Mouse (Mus musculus): ENCODE measurements around the gene Gm16253. TPM values are rescaled to one million over a fixed set of nuclear protein-coding genes. Genes with fewer than 3 reads are reported as not detected.
A peak's percentile ranks its signal among the peaks of the same experiment; 100 is the strongest.

Gm16253 gene
- total RNA-seq, 2 experiments from 2014 or later, result not detected

GRCm38 (mm10) chr3:96557694-96558093 lies 19.1 kb upstream of the Gm16253 start, which contains the start of gene Txnip:
TSS of gene Txnip (plus strand) at chr3:96557957.
- peak; percentile 95 to 96 for DNase-seq

- DNase-seq, result no peak
These were observed 18.6 kb upstream of the Gm16253 start for GRCm38 (mm10) chr3:96558159-96558558.

- DNase-seq, result no peak
These were observed 18.1 kb upstream of the Gm16253 start for GRCm38 (mm10) chr3:96558668-96559196.

GRCm38 (mm10) chr3:96559398-96559910 lies 17.3 kb upstream of the Gm16253 start:
- DNase-seq, result no peak

GRCm38 (mm10) chr3:96559911-96560850 lies 16.6 kb upstream of the Gm16253 start:
- DNase-seq, result no peak

- no peak for DNase-seq
These were observed 15.7 kb upstream of the Gm16253 start for GRCm38 (mm10) chr3:96560881-96561668.

- no peak for DNase-seq
These were observed 14.7 kb upstream of the Gm16253 start for GRCm38 (mm10) chr3:96561946-96562681.

GRCm38 (mm10) chr3:96563267-96563666 lies 13.5 kb upstream of the Gm16253 start:
- DNase-seq, result no peak

GRCm38 (mm10) chr3:96563911-96564632 lies 12.7 kb upstream of the Gm16253 start:
- DNase-seq, result no peak

GRCm38 (mm10) chr3:96564633-96565032 lies 12.2 kb upstream of the Gm16253 start:
- DNase-seq, result no peak

GRCm38 (mm10) chr3:96565105-96565504 lies 11.7 kb upstream of the Gm16253 start:
- DNase-seq, result no peak

GRCm38 (mm10) chr3:96566661-96567450 lies 9.9 kb upstream of the Gm16253 start:
- no peak for DNase-seq

- no peak for DNase-seq
These were observed 8.2 kb upstream of the Gm16253 start for GRCm38 (mm10) chr3:96568605-96569004.

GRCm38 (mm10) chr3:96569506-96569905 lies 7.3 kb upstream of the Gm16253 start:
- no peak for DNase-seq

GRCm38 (mm10) chr3:96569966-96570605 lies 6.7 kb upstream of the Gm16253 start:
- no peak for DNase-seq

GRCm38 (mm10) chr3:96570643-96571042 lies 6.1 kb upstream of the Gm16253 start:
- no peak for DNase-seq

GRCm38 (mm10) chr3:96571336-96571735 lies 5.4 kb upstream of the Gm16253 start:
- DNase-seq, result no peak

GRCm38 (mm10) chr3:96571896-96572698 lies 4.7 kb upstream of the Gm16253 start:
- no peak for DNase-seq
